Mouse (Mus musculus) E14TG2a.4 (cell line): Measurements from ENCODE around the gene Atp2b2.

Source experiments
- H3K27me3 ChIP-seq: 2 replicates; pipeline ENCODE4 v1.6.1; 2014; ENCODE audit warnings: low read length, control low read depth; ENCODE audit not compliant: insufficient read depth
- H3K36me3 ChIP-seq: 2 replicates; pipeline ENCODE4 v1.6.1; 2014; ENCODE audit warnings: low read length, control low read depth; ENCODE audit not compliant: insufficient read depth
- H3K4me1 ChIP-seq: replicated peaks from 2 replicates; pipeline ENCODE4 v1.6.1; 2014; ENCODE audit warnings: low read depth, low read length, control low read depth
- H3K4me3 ChIP-seq: replicated peaks from 2 replicates; pipeline ENCODE4 v1.5.1; 2014; ENCODE audit warnings: mild to moderate bottlenecking, low read length
- H3K9me3 ChIP-seq: 2 replicates; pipeline ENCODE4 v1.6.1; 2014; ENCODE audit warnings: low read length, control low read depth
- CTCF ChIP-seq: conservative IDR thresholded peaks from 2 replicates; pipeline ENCODE4 v1.5.1; 2014; ENCODE audit warnings: low read length
- NANOG ChIP-seq: IDR thresholded peaks from 2 replicates; pipeline ENCODE4 v1.6.1; 2014; ENCODE audit warnings: borderline replicate concordance, low read length, mixed read lengths
- POU5F1 ChIP-seq: IDR thresholded peaks from 2 replicates; pipeline ENCODE4 v1.6.1; 2014; ENCODE audit warnings: low read length, borderline replicate concordance

Atp2b2 gene

GRCm38 (mm10) chr6:113743111-113743510, 299.3 kb downstream of the Atp2b2 start:
- H3K36me3 ChIP-seq: peaks cover 7% of the 10 kb centered on the region
- H3K4me3 ChIP-seq: no peak overlapping the region
- H3K9me3 ChIP-seq: no peaks in the 10 kb centered on the region
- H3K4me1 ChIP-seq: peaks cover 18% of the 10 kb centered on the region
- H3K27me3 ChIP-seq: peaks cover 16% of the 10 kb centered on the region
- TF ChIP-seq CTCF (no peak), NANOG (no peak), POU5F1 (no peak)

GRCm38 (mm10) chr6:113742321-113742720, 300.1 kb downstream of the Atp2b2 start:
- H3K9me3 ChIP-seq: no peaks in the 10 kb centered on the region
- peaks cover 14% of the 10 kb centered on the region for H3K4me1 ChIP-seq
- peaks cover 14% of the 10 kb centered on the region for H3K36me3 ChIP-seq
- H3K4me3 ChIP-seq: no peak overlapping the region
- no peak for TF ChIP-seq NANOG
- no peak for TF ChIP-seq CTCF
- TF ChIP-seq POU5F1: no peak
- peaks cover 12% of the 10 kb centered on the region for H3K27me3 ChIP-seq

- Histone ChIP-seq H3K4me3 (no peak overlapping the region), H3K9me3 (no peaks in the 10 kb centered on the region), H3K4me1 (peaks cover 16% of the 10 kb centered on the region), H3K36me3 (peaks cover 23% of the 10 kb centered on the region), H3K27me3 (peaks cover 10% of the 10 kb centered on the region)
- TF ChIP-seq POU5F1 (no peak), CTCF (no peak), NANOG (no peak)
Measured at GRCm38 (mm10) chr6:113741425-113741824, 301.0 kb downstream of the Atp2b2 start.

- H3K9me3 ChIP-seq: no peaks in the 10 kb centered on the region
- TF ChIP-seq CTCF (no peak), NANOG (no peak), POU5F1 (no peak)
- H3K4me3 ChIP-seq: peak within 1 kb of the TSS; percentile 87
Measured at GRCm38 (mm10) chr6:113740236-113741217, 301.9 kb downstream of the Atp2b2 start, which contains the start of gene Sec13. Gene Sec13 (minus strand): TSS chr6:113740743.

GRCm38 (mm10) chr6:113737318-113738046, 304.9 kb downstream of the Atp2b2 start:
- peaks cover 5% of the 10 kb centered on the region; the same call in 1 of the 2 replicates for H3K9me3 ChIP-seq
- H3K36me3 ChIP-seq: peaks cover 62% of the 10 kb centered on the region
- peaks cover 19% of the 10 kb centered on the region for H3K4me1 ChIP-seq
- H3K4me3 ChIP-seq: no peak overlapping the region
- no peaks in the 10 kb centered on the region for H3K27me3 ChIP-seq
- no peak for TF ChIP-seq CTCF

More at GRCm38 (mm10) chr6:113740236-113741217, 301.9 kb downstream of the Atp2b2 start, which contains the start of gene Sec13:
- peaks cover 19% of the 10 kb centered on the region for H3K4me1 ChIP-seq
- H3K36me3 ChIP-seq: peaks cover 32% of the 10 kb centered on the region
- peaks cover 3% of the 10 kb centered on the region; the same call in 1 of the 2 replicates for H3K27me3 ChIP-seq

GRCm38 (mm10) chr6:113731296-113731695, 311.1 kb downstream of the Atp2b2 start:
- Histone ChIP-seq H3K36me3 (peaks cover 99% of the 10 kb centered on the region), H3K4me1 (0 out of 2 replicates have a peak, but pooled peaks cover 1% of the 10 kb centered on the region), H3K9me3 (peaks cover 5% of the 10 kb centered on the region; the same call in 1 of the 2 replicates), H3K4me3 (no peak overlapping the region), H3K27me3 (no peaks in the 10 kb centered on the region)
- TF ChIP-seq POU5F1: no peak
- TF ChIP-seq CTCF: no peak
- TF ChIP-seq NANOG: no peak

GRCm38 (mm10) chr6:113728181-113728580, 314.2 kb downstream of the Atp2b2 start:
- Histone ChIP-seq H3K27me3 (no peaks in the 10 kb centered on the region), H3K4me1 (no peaks in the 10 kb centered on the region), H3K9me3 (peaks cover 2% of the 10 kb centered on the region; the same call in 1 of the 2 replicates), H3K36me3 (peaks cover 99% of the 10 kb centered on the region), H3K4me3 (no peak overlapping the region)
- TF ChIP-seq POU5F1 (no peak), CTCF (no peak), NANOG (no peak)

GRCm38 (mm10) chr6:113721061-113721460, 321.4 kb downstream of the Atp2b2 start:
- no peaks in the 10 kb centered on the region for H3K9me3 ChIP-seq
- peaks cover 100% of the 10 kb centered on the region for H3K36me3 ChIP-seq
- peaks cover 14% of the 10 kb centered on the region; the same call in 1 of the 2 replicates for H3K4me1 ChIP-seq
- H3K27me3 ChIP-seq: no peaks in the 10 kb centered on the region
- TF ChIP-seq NANOG (no peak), POU5F1 (no peak), CTCF (no peak)
- no peak overlapping the region for H3K4me3 ChIP-seq
